Mouse (Mus musculus): Measurements from ENCODE around the gene Faap100. TPM values are rescaled to one million over a fixed set of nuclear protein-coding genes. Genes with fewer than 3 reads are reported as not detected.

Faap100 gene
- polyA plus RNA-seq, 1 experiment from 2014 or later = 45.9 TPM

GRCm38 (mm10) chr11:120369656-120370055, 8.9 kb downstream of the Faap100 start:
- peak; percentile 66 for DNase-seq (ENCODE audit: low spot score)
- WGBS = 37% methylated on average over 8 of the region's 8 CpGs

GRCm38 (mm10) chr11:120366443-120367027, 12.0 kb downstream of the Faap100 start:
- Histone ChIP-seq H3K4me3 (no peak overlapping the region), H3K9me3 (no peaks in the 10 kb centered on the region), H3K27ac (peak overlapping the region; percentile 54), H3K4me1 (replicated peaks) (peaks cover 47% of the 10 kb centered on the region), H3K27me3 (ENCODE audit: insufficient read depth, poor library complexity, severe bottlenecking) (no peaks in the 10 kb centered on the region), H3K36me3 (peaks cover 36% of the 10 kb centered on the region)
- DNase-seq (ENCODE audit: low spot score) = no peak
- WGBS = 35% methylated on average over 7 of the region's 7 CpGs

More at GRCm38 (mm10) chr11:120369656-120370055, 8.9 kb downstream of the Faap100 start:
- Histone ChIP-seq H3K4me3 (no peak overlapping the region), H3K36me3 (peaks cover 67% of the 10 kb centered on the region), H3K27me3 (ENCODE audit: insufficient read depth, poor library complexity, severe bottlenecking) (no peaks in the 10 kb centered on the region), H3K9me3 (no peaks in the 10 kb centered on the region), H3K27ac (peak overlapping the region; percentile 80), H3K4me1 (replicated peaks) (peaks cover 36% of the 10 kb centered on the region)

GRCm38 (mm10) chr11:120362891-120363290, 15.7 kb downstream of the Faap100 start:
- DNase-seq (ENCODE audit: low spot score) = no peak
- Histone ChIP-seq H3K36me3 (no peaks in the 10 kb centered on the region), H3K4me3 (no peak overlapping the region), H3K4me1 (replicated peaks) (peaks cover 70% of the 10 kb centered on the region), H3K27me3 (ENCODE audit: insufficient read depth, poor library complexity, severe bottlenecking) (no peaks in the 10 kb centered on the region), H3K27ac (peak overlapping the region; percentile 43; the same call in 1 of the 2 replicates), H3K9me3 (no peaks in the 10 kb centered on the region)
- WGBS = 86% methylated on average over 6 of the region's 6 CpGs

- Histone ChIP-seq H3K27me3 (ENCODE audit: insufficient read depth, poor library complexity, severe bottlenecking) (no peaks in the 10 kb centered on the region), H3K4me1 (replicated peaks) (peaks cover 66% of the 10 kb centered on the region), H3K4me3 (no peak within 1 kb of the TSS; the same call in 1 of the 2 replicates), H3K36me3 (no peaks in the 10 kb centered on the region), H3K27ac (peak within 1 kb of the TSS; percentile 56), H3K9me3 (no peaks in the 10 kb centered on the region)
- no peak for DNase-seq (ENCODE audit: low spot score)
- WGBS = 69% methylated on average over 10 of the region's 10 CpGs
These were observed 17.3 kb downstream of the Faap100 start, which contains the start of gene Fscn2 for GRCm38 (mm10) chr11:120361295-120361694. Gene Fscn2 (plus strand): TSS chr11:120361534.

- Histone ChIP-seq H3K27ac (peak overlapping the region; percentile 31; the same call in 1 of the 2 replicates), H3K9me3 (no peaks in the 10 kb centered on the region), H3K4me3 (no peak overlapping the region; the same call in 1 of the 2 replicates), H3K27me3 (ENCODE audit: insufficient read depth, poor library complexity, severe bottlenecking) (no peaks in the 10 kb centered on the region), H3K36me3 (no peaks in the 10 kb centered on the region), H3K4me1 (replicated peaks) (peaks cover 62% of the 10 kb centered on the region)
- no peak for DNase-seq (ENCODE audit: low spot score)
- 73% methylated on average over 5 of the region's 5 CpGs for WGBS
These were observed 17.8 kb downstream of the Faap100 start for GRCm38 (mm10) chr11:120360755-120361154.

- 54% methylated on average over 8 of the region's 8 CpGs for WGBS
- Histone ChIP-seq H3K27me3 (ENCODE audit: insufficient read depth, poor library complexity, severe bottlenecking) (no peaks in the 10 kb centered on the region), H3K4me1 (replicated peaks) (peaks cover 60% of the 10 kb centered on the region), H3K4me3 (no peak overlapping the region), H3K36me3 (no peaks in the 10 kb centered on the region), H3K9me3 (no peaks in the 10 kb centered on the region), H3K27ac (peak overlapping the region; percentile 50; the same call in 1 of the 2 replicates)
- no peak for DNase-seq (ENCODE audit: low spot score)
These were observed 18.5 kb downstream of the Faap100 start for GRCm38 (mm10) chr11:120360062-120360461.

GRCm38 (mm10) chr11:120359391-120359790, 19.2 kb downstream of the Faap100 start:
- Histone ChIP-seq H3K9me3 (no peaks in the 10 kb centered on the region), H3K27me3 (ENCODE audit: insufficient read depth, poor library complexity, severe bottlenecking) (no peaks in the 10 kb centered on the region), H3K27ac (peak overlapping the region; percentile 79; the same call in 1 of the 2 replicates), H3K36me3 (no peaks in the 10 kb centered on the region), H3K4me3 (no peak overlapping the region), H3K4me1 (replicated peaks) (peaks cover 60% of the 10 kb centered on the region)
- 86% methylated on average over 6 of the region's 6 CpGs for WGBS
- DNase-seq (ENCODE audit: low spot score) = no peak

- Histone ChIP-seq H3K4me1 (replicated peaks) (peaks cover 66% of the 10 kb centered on the region), H3K9me3 (no peaks in the 10 kb centered on the region), H3K36me3 (no peaks in the 10 kb centered on the region), H3K27me3 (ENCODE audit: insufficient read depth, poor library complexity, severe bottlenecking) (peaks cover 5% of the 10 kb centered on the region; the same call in 1 of the 2 replicates), H3K27ac (peak overlapping the region; percentile 79), H3K4me3 (peak overlapping the region; percentile 6; the same call in 1 of the 2 replicates)
- peak; percentile 58 for DNase-seq (ENCODE audit: low spot score)
- WGBS = 24% methylated on average over 10 of the region's 10 CpGs
These were observed 20.7 kb downstream of the Faap100 start for GRCm38 (mm10) chr11:120357791-120358401.

- H3K4me1 ChIP-seq (replicated peaks) = peaks cover 69% of the 10 kb centered on the region
- 93% methylated on average over 4 of the region's 4 CpGs for WGBS
These were observed 21.7 kb downstream of the Faap100 start for GRCm38 (mm10) chr11:120356900-120357299.

GRCm38 (mm10) chr11:120356319-120356840, 22.2 kb downstream of the Faap100 start:
- H3K27me3 ChIP-seq (ENCODE audit: insufficient read depth, poor library complexity, severe bottlenecking) = peaks cover 10% of the 10 kb centered on the region; the same call in 1 of the 2 replicates
- no peak overlapping the region for H3K4me3 ChIP-seq
- WGBS = 86% methylated on average over 15 of the region's 15 CpGs
- H3K36me3 ChIP-seq = no peaks in the 10 kb centered on the region
- H3K27ac ChIP-seq = no peak overlapping the region
- DNase-seq (ENCODE audit: low spot score) = no peak
- peaks cover 70% of the 10 kb centered on the region for H3K4me1 ChIP-seq (replicated peaks)
- no peaks in the 10 kb centered on the region for H3K9me3 ChIP-seq

More at GRCm38 (mm10) chr11:120356900-120357299, 21.7 kb downstream of the Faap100 start:
- no peak overlapping the region for H3K27ac ChIP-seq
- DNase-seq (ENCODE audit: low spot score) = no peak
- no peaks in the 10 kb centered on the region for H3K36me3 ChIP-seq
- peaks cover 10% of the 10 kb centered on the region; the same call in 1 of the 2 replicates for H3K27me3 ChIP-seq (ENCODE audit: insufficient read depth, poor library complexity, severe bottlenecking)
- no peak overlapping the region for H3K4me3 ChIP-seq
- H3K9me3 ChIP-seq = no peaks in the 10 kb centered on the region

- peaks cover 10% of the 10 kb centered on the region; the same call in 1 of the 2 replicates for H3K27me3 ChIP-seq (ENCODE audit: insufficient read depth, poor library complexity, severe bottlenecking)
- no peaks in the 10 kb centered on the region for H3K36me3 ChIP-seq
- H3K27ac ChIP-seq = no peak overlapping the region
- DNase-seq (ENCODE audit: low spot score) = no peak
- peaks cover 70% of the 10 kb centered on the region for H3K4me1 ChIP-seq (replicated peaks)
- WGBS = 81% methylated on average over 5 of the region's 5 CpGs
- H3K4me3 ChIP-seq = no peak overlapping the region
- no peaks in the 10 kb centered on the region for H3K9me3 ChIP-seq
These were observed 23.1 kb downstream of the Faap100 start for GRCm38 (mm10) chr11:120355277-120356039.

All from hindbrain, embryonic 10.5 days (tissue).